Mouse (Mus musculus) forebrain, embryonic 12.5 days (tissue): ENCODE measurements around the gene Btf3. TPM values are rescaled to one million over a fixed set of nuclear protein-coding genes. Genes with fewer than 3 reads are reported as not detected.

Source experiments
- ATAC-seq: fragments of 200-750 bp; cut with Nextera tagmentation; 2 replicates; pipeline ENCODE4 v1.8.0; 2017; ENCODE audit warnings: moderate TSS enrichment; ENCODE audit not compliant: low FRiP score
- H3K27ac ChIP-seq: fragments of 300-500 bp; sonication (generic); 2 replicates; pipeline ENCODE4 v1.5.1; 2016; ENCODE audit warnings: mild to moderate bottlenecking
- H3K27me3 ChIP-seq: fragments of 300-500 bp; sonication (generic); 2 replicates; pipeline ENCODE4 v1.6.1; 2016; ENCODE audit warnings: mild to moderate bottlenecking
- H3K36me3 ChIP-seq: fragments of 300-500 bp; sonication (generic); replicated peaks from 2 replicates; pipeline ENCODE4 v1.6.1; 2016; ENCODE audit warnings: mild to moderate bottlenecking
- H3K4me1 ChIP-seq: fragments of 300-500 bp; sonication (generic); 2 replicates; pipeline ENCODE4 v1.6.1; 2016
- H3K4me2 ChIP-seq: fragments of 300-500 bp; sonication (generic); 2 replicates; pipeline ENCODE4 v1.6.1; 2016; ENCODE audit warnings: mild to moderate bottlenecking, moderate library complexity
- H3K4me3 ChIP-seq: fragments of 300-500 bp; sonication (generic); replicated peaks from 2 replicates; pipeline ENCODE4 v1.5.1; 2016; ENCODE audit warnings: mild to moderate bottlenecking
- H3K9ac ChIP-seq: fragments of 300-500 bp; sonication (generic); 2 replicates; pipeline ENCODE4 v1.6.1; 2016; ENCODE audit warnings: mild to moderate bottlenecking
- H3K9me3 ChIP-seq: fragments of 300-500 bp; sonication (generic); 2 replicates; pipeline ENCODE4 v1.6.1; 2016
- WGBS: fragments of 180-500 bp; shearing (Covaris S2); methylation state at CpG from one replicate; pipeline ENCODE4 v1.1.7; 2016; 5-methylcytosine and 5-hydroxymethylcytosine counted together
- polyA plus RNA-seq: library from polyadenylated mRNA; unstranded; fragments of >200 nt; fragmentation: Nextera tagmentation; extraction: Ambion mirVana; gene quantifications from 2 replicates; pipeline ENCODE4 v1.2.1, GENCODE M21; 2016

Btf3 gene
- polyA plus RNA-seq, 1 experiment from 2014 or later, result 699 TPM

DNA sequence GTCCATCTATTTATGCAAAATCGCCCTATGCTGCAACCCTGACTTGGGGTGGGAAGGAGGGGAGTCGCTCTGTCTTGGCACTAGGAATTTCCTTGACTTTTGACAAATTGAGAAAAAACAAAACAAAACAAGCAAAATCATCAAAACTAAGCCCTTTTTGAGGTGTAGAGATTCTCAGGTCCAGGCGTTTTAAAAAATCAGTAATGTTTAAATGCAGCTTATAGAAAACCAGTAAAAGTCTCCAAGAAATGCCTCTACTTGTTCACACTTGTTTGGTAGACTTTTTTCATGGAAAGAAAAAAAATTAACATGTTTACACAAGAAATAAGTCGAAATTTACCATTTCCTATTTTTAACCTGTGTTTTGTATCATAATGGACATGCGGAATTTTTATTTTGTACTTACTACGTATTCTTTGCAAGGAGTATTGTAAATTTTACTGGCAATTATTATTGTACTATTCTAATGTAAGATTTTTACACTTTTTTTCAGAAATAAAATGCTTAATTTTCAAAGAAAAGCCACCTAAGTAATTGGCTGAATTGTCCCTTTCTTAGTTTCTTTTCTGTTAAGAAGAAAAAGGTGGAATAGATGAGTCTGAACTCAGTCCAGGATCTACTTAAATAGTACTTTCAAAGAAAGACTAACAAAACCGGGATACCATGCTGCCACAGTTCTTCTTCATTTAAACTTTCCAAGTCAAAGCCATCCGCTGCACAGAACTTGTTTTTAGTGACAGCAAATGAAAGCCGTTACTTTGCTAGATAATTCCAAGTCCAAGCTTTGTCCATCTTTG, 39.6 kb upstream of the Btf3 start:
- 2% methylated on average over 9 of the region's 9 CpGs for WGBS
- peak overlapping the region; percentile 54 for H3K4me3 ChIP-seq
- H3K9ac ChIP-seq, result peak overlapping the region; percentile 68; the same call in 1 of the 2 replicates
- H3K27ac ChIP-seq, result no peak overlapping the region
- no peaks in the 10 kb centered on the region for H3K9me3 ChIP-seq
- ATAC-seq, result no peak
- peaks cover 86% of the 10 kb centered on the region for H3K27me3 ChIP-seq
- no peaks in the 10 kb centered on the region for H3K36me3 ChIP-seq
- peaks cover 36% of the 10 kb centered on the region for H3K4me1 ChIP-seq
- H3K4me2 ChIP-seq, result peak overlapping the region; percentile 62

GRCm38 (mm10) chr13:98355559-98356111, 38.8 kb upstream of the Btf3 start:
- WGBS, result under 1% methylated on average over 76 of the region's 81 CpGs
- Histone ChIP-seq H3K9ac (peak overlapping the region; percentile 68), H3K4me3 (peak overlapping the region; percentile 54), H3K27ac (peak overlapping the region; percentile 75), H3K27me3 (peaks cover 86% of the 10 kb centered on the region), H3K4me1 (peaks cover 36% of the 10 kb centered on the region), H3K4me2 (peak overlapping the region; percentile 62), H3K9me3 (no peaks in the 10 kb centered on the region), H3K36me3 (no peaks in the 10 kb centered on the region)
- no peak for ATAC-seq

GRCm38 (mm10) chr13:98354871-98355558, 38.2 kb upstream of the Btf3 start:
- ATAC-seq, result peak; percentile 40
- peak overlapping the region; percentile 54 for H3K4me3 ChIP-seq
- peak overlapping the region; percentile 75 for H3K27ac ChIP-seq
- H3K36me3 ChIP-seq, result no peaks in the 10 kb centered on the region
- H3K27me3 ChIP-seq, result peaks cover 86% of the 10 kb centered on the region
- H3K9me3 ChIP-seq, result no peaks in the 10 kb centered on the region
- H3K4me2 ChIP-seq, result peak overlapping the region; percentile 62
- peaks cover 36% of the 10 kb centered on the region for H3K4me1 ChIP-seq
- WGBS, result under 1% methylated on average over 39 of the region's 102 CpGs
- peak overlapping the region; percentile 68 for H3K9ac ChIP-seq

DNA sequence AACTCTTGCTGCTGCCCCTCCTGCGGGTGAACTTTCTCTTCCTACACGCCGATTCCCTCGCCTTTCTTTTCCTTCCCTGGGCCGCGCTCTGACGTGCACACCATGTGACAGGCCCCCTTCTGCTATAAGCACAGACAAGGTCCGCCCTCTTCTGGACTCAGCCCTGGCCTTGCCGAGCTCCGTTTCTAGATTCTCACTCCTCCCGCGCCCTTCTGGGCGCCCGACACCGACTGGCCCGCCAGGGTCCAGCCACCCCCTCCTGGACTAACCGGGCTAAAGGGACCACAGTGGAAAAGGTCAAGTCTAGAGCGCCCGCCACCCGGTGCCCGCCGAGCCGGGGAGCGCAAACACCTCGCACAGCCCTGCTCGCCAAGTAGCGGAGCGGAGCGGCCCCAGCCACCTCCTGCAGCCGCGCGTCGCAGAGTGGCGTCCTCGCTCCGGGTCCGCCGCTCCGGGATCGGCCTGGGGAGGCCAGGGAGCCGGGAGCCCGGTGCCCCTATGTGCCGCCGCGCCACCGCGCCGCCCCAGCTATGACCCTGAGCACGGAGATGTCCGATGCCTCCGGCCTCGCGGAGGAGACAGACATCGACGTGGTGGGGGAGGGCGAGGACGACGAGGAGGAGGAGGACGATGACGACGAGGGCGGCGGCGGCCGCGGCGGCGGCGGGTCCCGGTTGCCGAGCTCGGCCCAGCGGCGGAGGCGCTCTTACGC, 37.4 kb upstream of the Btf3 start, which contains the start of gene Foxd1:
Gene Foxd1 (plus strand): TSS at position 153 of the 712 bp plus-strand sequence.
- peaks cover 86% of the 10 kb centered on the region for H3K27me3 ChIP-seq
- H3K36me3 ChIP-seq, result no peaks in the 10 kb centered on the region
- peak within 1 kb of the TSS; percentile 75 for H3K27ac ChIP-seq
- peak within 1 kb of the TSS; percentile 54 for H3K4me3 ChIP-seq
- peak within 1 kb of the TSS; percentile 62 for H3K4me2 ChIP-seq
- WGBS, result 0% methylated on average over 71 of the region's 76 CpGs
- peak within 1 kb of the TSS; percentile 68 for H3K9ac ChIP-seq
- peak; percentile 85 for ATAC-seq
- H3K4me1 ChIP-seq, result peaks cover 36% of the 10 kb centered on the region
- no peaks in the 10 kb centered on the region for H3K9me3 ChIP-seq

GRCm38 (mm10) chr13:98353709-98354089, 36.9 kb upstream of the Btf3 start:
- WGBS, result under 1% methylated on average over 13 of the region's 13 CpGs
- Histone ChIP-seq H3K36me3 (no peaks in the 10 kb centered on the region), H3K4me2 (peak overlapping the region; percentile 62), H3K4me1 (peaks cover 32% of the 10 kb centered on the region), H3K27me3 (peaks cover 85% of the 10 kb centered on the region), H3K27ac (no peak overlapping the region), H3K4me3 (peak overlapping the region; percentile 54), H3K9ac (no peak overlapping the region), H3K9me3 (no peaks in the 10 kb centered on the region)
- ATAC-seq, result peak; percentile 21; the same call in 1 of the 2 replicates

DNA sequence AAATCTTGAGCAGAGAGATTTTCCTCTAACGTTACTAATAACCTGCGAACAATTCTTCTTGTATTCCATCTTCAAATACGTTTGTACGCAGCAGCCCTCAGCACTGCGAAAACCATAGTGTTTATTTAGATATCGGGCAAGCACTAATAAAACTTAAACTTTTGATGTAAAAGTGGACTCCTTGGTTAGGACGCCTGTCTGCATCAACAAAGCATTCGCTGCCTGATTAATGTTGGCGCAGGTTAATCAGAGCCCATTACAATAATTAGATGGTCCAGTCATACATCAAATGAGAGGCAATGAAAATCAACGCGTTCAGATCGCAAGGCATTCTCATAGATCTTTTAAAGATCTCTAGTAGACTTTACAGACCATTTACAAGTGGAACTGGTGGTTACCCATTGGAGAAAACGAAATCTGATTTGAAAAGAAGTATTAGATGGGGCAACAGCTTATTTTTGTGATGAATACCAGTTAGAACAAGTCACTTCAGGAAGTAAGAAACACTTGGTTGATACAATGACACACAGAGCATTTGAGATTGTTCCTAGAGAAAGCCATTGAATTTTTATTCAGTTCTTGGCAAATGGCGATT, 35.7 kb upstream of the Btf3 start:
- H3K4me2 ChIP-seq, result no peak overlapping the region
- ATAC-seq, result no peak

GRCm38 (mm10) chr13:98351527-98351926, 34.7 kb upstream of the Btf3 start:
- no peak overlapping the region for H3K4me2 ChIP-seq
- H3K27ac ChIP-seq, result no peak overlapping the region
- H3K9me3 ChIP-seq, result no peaks in the 10 kb centered on the region
- peaks cover 75% of the 10 kb centered on the region for H3K27me3 ChIP-seq
- H3K4me1 ChIP-seq, result peaks cover 26% of the 10 kb centered on the region
- no peak overlapping the region for H3K4me3 ChIP-seq
- no peak for ATAC-seq
- H3K36me3 ChIP-seq, result no peaks in the 10 kb centered on the region
- WGBS, result 5% methylated on average over 8 of the region's 8 CpGs
- no peak overlapping the region for H3K9ac ChIP-seq

More for the DNA sequence above, 35.7 kb upstream of the Btf3 start:
- Histone ChIP-seq H3K9ac (no peak overlapping the region), H3K27ac (no peak overlapping the region), H3K27me3 (peaks cover 73% of the 10 kb centered on the region), H3K36me3 (no peaks in the 10 kb centered on the region), H3K9me3 (no peaks in the 10 kb centered on the region), H3K4me1 (peaks cover 26% of the 10 kb centered on the region), H3K4me3 (no peak overlapping the region)
- 8% methylated on average over 14 of the region's 14 CpGs for WGBS

DNA sequence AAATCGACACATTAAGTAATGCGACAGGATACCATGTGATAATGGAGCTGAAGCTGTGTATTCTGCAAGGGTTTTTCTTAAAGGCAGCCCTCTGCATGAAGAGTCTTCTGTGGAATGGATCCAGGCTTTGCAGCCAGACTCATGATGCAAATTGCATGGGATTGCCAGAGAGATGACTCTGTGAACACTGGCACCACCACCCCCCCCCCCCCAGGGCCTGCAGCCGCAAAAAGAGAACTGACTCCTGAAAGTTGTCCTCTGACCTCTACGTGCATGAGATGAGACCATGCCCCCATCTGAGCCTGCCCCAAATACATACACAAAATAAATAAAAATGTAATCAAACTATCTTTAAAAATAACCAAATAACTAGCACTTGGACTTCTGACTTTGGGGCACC, 32.7 kb upstream of the Btf3 start:
- H3K27me3 ChIP-seq, result peaks cover 67% of the 10 kb centered on the region
- no peaks in the 10 kb centered on the region for H3K36me3 ChIP-seq
- no peak for ATAC-seq
- H3K9me3 ChIP-seq, result no peaks in the 10 kb centered on the region
- peaks cover 11% of the 10 kb centered on the region for H3K4me1 ChIP-seq
- H3K4me3 ChIP-seq, result no peak overlapping the region
- no peak overlapping the region for H3K27ac ChIP-seq
- H3K4me2 ChIP-seq, result no peak overlapping the region
- no peak overlapping the region for H3K9ac ChIP-seq
- WGBS, result 80% methylated on average over 4 of the region's 4 CpGs

DNA sequence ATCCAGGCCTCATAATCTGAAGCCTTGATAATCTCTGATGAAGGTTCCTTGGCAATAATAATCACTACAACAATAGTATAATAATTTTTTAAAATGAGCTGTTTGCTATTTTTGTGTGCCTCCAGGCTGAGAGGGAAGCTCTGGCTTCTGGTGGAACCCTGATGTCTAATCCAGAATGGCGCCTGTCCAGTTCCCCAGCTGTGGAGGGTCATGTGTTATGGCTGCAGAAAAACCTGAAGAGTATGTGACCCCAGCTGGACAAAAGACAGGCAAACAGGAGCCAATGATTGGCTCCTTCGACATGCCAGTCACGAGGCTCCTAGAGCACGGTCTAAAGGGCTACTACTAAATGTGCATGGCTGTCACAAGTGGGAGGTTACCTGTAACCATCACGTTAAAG, 23.7 kb upstream of the Btf3 start:
- Histone ChIP-seq H3K27me3 (peaks cover 21% of the 10 kb centered on the region), H3K36me3 (no peaks in the 10 kb centered on the region), H3K4me1 (no peaks in the 10 kb centered on the region), H3K4me2 (no peak overlapping the region), H3K27ac (no peak overlapping the region), H3K4me3 (no peak overlapping the region), H3K9ac (no peak overlapping the region), H3K9me3 (no peaks in the 10 kb centered on the region)
- no peak for ATAC-seq
- 81% methylated on average over 5 of the region's 5 CpGs for WGBS

- H3K9me3 ChIP-seq, result no peaks in the 10 kb centered on the region
- no peak overlapping the region for H3K9ac ChIP-seq
- no peaks in the 10 kb centered on the region for H3K36me3 ChIP-seq
- H3K4me1 ChIP-seq, result no peaks in the 10 kb centered on the region
- WGBS, result 91% methylated on average over 1 of the region's 1 CpGs
- H3K27ac ChIP-seq, result no peak overlapping the region
- H3K27me3 ChIP-seq, result peaks cover 10% of the 10 kb centered on the region; the same call in 1 of the 2 replicates
- no peak overlapping the region for H3K4me2 ChIP-seq
- no peak overlapping the region for H3K4me3 ChIP-seq
- ATAC-seq, result no peak
Measured at GRCm38 (mm10) chr13:98336205-98336604, 19.4 kb upstream of the Btf3 start.

- H3K4me3 ChIP-seq, result no peak overlapping the region
- no peak overlapping the region for H3K4me2 ChIP-seq
- no peak overlapping the region for H3K9ac ChIP-seq
- H3K9me3 ChIP-seq, result no peaks in the 10 kb centered on the region
- no peaks in the 10 kb centered on the region for H3K36me3 ChIP-seq
- no peaks in the 10 kb centered on the region for H3K27me3 ChIP-seq
- ATAC-seq, result no peak
- H3K4me1 ChIP-seq, result no peaks in the 10 kb centered on the region
- H3K27ac ChIP-seq, result no peak overlapping the region
- 49% methylated on average over 2 of the region's 2 CpGs for WGBS
Measured at GRCm38 (mm10) chr13:98332106-98332505, 15.3 kb upstream of the Btf3 start.
